Mouse (Mus musculus) forebrain, embryonic 12.5 days (tissue): Measurements from ENCODE around the gene Tead1. TPM values are rescaled to one million over a fixed set of nuclear protein-coding genes. Genes with fewer than 3 reads are reported as not detected.

Experiments used
- ATAC-seq: fragments of 200-750 bp; cut with Nextera tagmentation; 2 replicates; pipeline ENCODE4 v1.8.0; 2017; ENCODE audit warnings: moderate TSS enrichment; ENCODE audit not compliant: low FRiP score
- H3K27ac ChIP-seq: fragments of 300-500 bp; sonication (generic); 2 replicates; pipeline ENCODE4 v1.5.1; 2016; ENCODE audit warnings: mild to moderate bottlenecking
- H3K27me3 ChIP-seq: fragments of 300-500 bp; sonication (generic); 2 replicates; pipeline ENCODE4 v1.6.1; 2016; ENCODE audit warnings: mild to moderate bottlenecking
- H3K36me3 ChIP-seq: fragments of 300-500 bp; sonication (generic); replicated peaks from 2 replicates; pipeline ENCODE4 v1.6.1; 2016; ENCODE audit warnings: mild to moderate bottlenecking
- H3K4me1 ChIP-seq: fragments of 300-500 bp; sonication (generic); 2 replicates; pipeline ENCODE4 v1.6.1; 2016
- H3K4me2 ChIP-seq: fragments of 300-500 bp; sonication (generic); 2 replicates; pipeline ENCODE4 v1.6.1; 2016; ENCODE audit warnings: mild to moderate bottlenecking, moderate library complexity
- H3K4me3 ChIP-seq: fragments of 300-500 bp; sonication (generic); replicated peaks from 2 replicates; pipeline ENCODE4 v1.5.1; 2016; ENCODE audit warnings: mild to moderate bottlenecking
- H3K9ac ChIP-seq: fragments of 300-500 bp; sonication (generic); 2 replicates; pipeline ENCODE4 v1.6.1; 2016; ENCODE audit warnings: mild to moderate bottlenecking
- H3K9me3 ChIP-seq: fragments of 300-500 bp; sonication (generic); 2 replicates; pipeline ENCODE4 v1.6.1; 2016
- WGBS: fragments of 180-500 bp; shearing (Covaris S2); methylation state at CpG from one replicate; pipeline ENCODE4 v1.1.7; 2016; 5-methylcytosine and 5-hydroxymethylcytosine counted together
- polyA plus RNA-seq: library from polyadenylated mRNA; unstranded; fragments of >200 nt; fragmentation: Nextera tagmentation; extraction: Ambion mirVana; gene quantifications from 2 replicates; pipeline ENCODE4 v1.2.1, GENCODE M21; 2016

The Tead1 gene
- polyA plus RNA-seq, 1 experiment from 2014 or later = 28.3 TPM

- no peak for ATAC-seq
- Histone ChIP-seq H3K9ac (no peak overlapping the region), H3K4me1 (peaks cover 47% of the 10 kb centered on the region), H3K9me3 (no peaks in the 10 kb centered on the region), H3K4me3 (no peak overlapping the region), H3K36me3 (no peaks in the 10 kb centered on the region), H3K4me2 (no peak overlapping the region), H3K27ac (no peak overlapping the region), H3K27me3 (no peaks in the 10 kb centered on the region)
- WGBS = 86% methylated on average over 4 of the region's 4 CpGs
Observed at GRCm38 (mm10) chr7:112764921-112765320, 85.8 kb downstream of the Tead1 start.

- Histone ChIP-seq H3K4me3 (no peak overlapping the region), H3K36me3 (no peaks in the 10 kb centered on the region), H3K9ac (no peak overlapping the region), H3K9me3 (no peaks in the 10 kb centered on the region), H3K27ac (no peak overlapping the region), H3K27me3 (no peaks in the 10 kb centered on the region), H3K4me1 (peaks cover 11% of the 10 kb centered on the region), H3K4me2 (no peak overlapping the region)
- WGBS = 85% methylated on average over 2 of the region's 2 CpGs
- ATAC-seq = no peak
Observed at GRCm38 (mm10) chr7:112769866-112770265, 90.7 kb downstream of the Tead1 start.

GRCm38 (mm10) chr7:112771461-112771860, 92.3 kb downstream of the Tead1 start:
- no peak overlapping the region for H3K4me3 ChIP-seq
- H3K4me1 ChIP-seq = peaks cover 27% of the 10 kb centered on the region
- no peak overlapping the region for H3K4me2 ChIP-seq
- 89% methylated on average over 6 of the region's 6 CpGs for WGBS
- no peaks in the 10 kb centered on the region for H3K27me3 ChIP-seq
- no peak overlapping the region for H3K9ac ChIP-seq
- H3K27ac ChIP-seq = no peak overlapping the region
- no peaks in the 10 kb centered on the region for H3K9me3 ChIP-seq
- ATAC-seq = no peak
- no peaks in the 10 kb centered on the region for H3K36me3 ChIP-seq

GRCm38 (mm10) chr7:112772777-112773176, 93.7 kb downstream of the Tead1 start:
- WGBS = 80% methylated on average over 6 of the region's 6 CpGs
- Histone ChIP-seq H3K36me3 (no peaks in the 10 kb centered on the region), H3K4me1 (peaks cover 36% of the 10 kb centered on the region), H3K9ac (no peak overlapping the region), H3K4me2 (no peak overlapping the region), H3K4me3 (no peak overlapping the region), H3K27ac (no peak overlapping the region), H3K27me3 (no peaks in the 10 kb centered on the region), H3K9me3 (no peaks in the 10 kb centered on the region)
- no peak for ATAC-seq

DNA sequence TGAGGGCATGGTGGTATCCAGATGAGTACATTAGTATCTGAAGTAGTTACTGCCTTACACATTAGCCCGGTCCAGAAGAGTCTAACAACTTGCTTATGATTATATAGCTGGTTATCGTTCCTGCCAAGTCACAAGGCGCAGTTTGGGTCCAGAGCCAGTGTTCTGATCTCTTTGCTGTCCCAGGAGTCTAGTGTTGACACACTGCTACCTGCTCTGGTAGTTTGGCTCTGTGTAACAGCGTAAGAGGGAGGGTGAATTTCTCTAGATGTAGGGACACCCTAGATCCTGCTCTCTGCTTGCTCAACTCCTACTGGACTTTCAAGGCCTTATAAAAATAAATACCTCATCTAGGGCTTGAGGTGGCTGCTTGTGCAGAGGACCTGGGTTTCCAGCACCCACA, 94.5 kb downstream of the Tead1 start:
- no peaks in the 10 kb centered on the region for H3K27me3 ChIP-seq
- peaks cover 39% of the 10 kb centered on the region for H3K4me1 ChIP-seq
- no peak overlapping the region for H3K4me2 ChIP-seq
- H3K9me3 ChIP-seq = no peaks in the 10 kb centered on the region
- H3K27ac ChIP-seq = no peak overlapping the region
- no peaks in the 10 kb centered on the region for H3K36me3 ChIP-seq
- ATAC-seq = no peak
- H3K4me3 ChIP-seq = no peak overlapping the region
- 97% methylated on average over 4 of the region's 4 CpGs for WGBS
- H3K9ac ChIP-seq = no peak overlapping the region

GRCm38 (mm10) chr7:112775816-112776215, 96.7 kb downstream of the Tead1 start:
- Histone ChIP-seq H3K27ac (0 out of 2 replicates have a peak overlapping the region, but pooled peaks have one; percentile 5), H3K4me3 (no peak overlapping the region), H3K9ac (peak overlapping the region; percentile 12; the same call in 1 of the 2 replicates), H3K4me2 (no peak overlapping the region), H3K27me3 (no peaks in the 10 kb centered on the region), H3K36me3 (no peaks in the 10 kb centered on the region), H3K4me1 (peaks cover 48% of the 10 kb centered on the region), H3K9me3 (no peaks in the 10 kb centered on the region)
- no peak for ATAC-seq
- WGBS = 76% methylated on average over 5 of the region's 5 CpGs

GRCm38 (mm10) chr7:112776670-112777069, 97.6 kb downstream of the Tead1 start:
- Histone ChIP-seq H3K36me3 (no peaks in the 10 kb centered on the region), H3K27ac (no peak overlapping the region), H3K4me3 (no peak overlapping the region), H3K9ac (no peak overlapping the region), H3K4me1 (peaks cover 43% of the 10 kb centered on the region), H3K4me2 (no peak overlapping the region), H3K27me3 (no peaks in the 10 kb centered on the region), H3K9me3 (no peaks in the 10 kb centered on the region)
- no peak for ATAC-seq
- 65% methylated on average over 5 of the region's 5 CpGs for WGBS

DNA sequence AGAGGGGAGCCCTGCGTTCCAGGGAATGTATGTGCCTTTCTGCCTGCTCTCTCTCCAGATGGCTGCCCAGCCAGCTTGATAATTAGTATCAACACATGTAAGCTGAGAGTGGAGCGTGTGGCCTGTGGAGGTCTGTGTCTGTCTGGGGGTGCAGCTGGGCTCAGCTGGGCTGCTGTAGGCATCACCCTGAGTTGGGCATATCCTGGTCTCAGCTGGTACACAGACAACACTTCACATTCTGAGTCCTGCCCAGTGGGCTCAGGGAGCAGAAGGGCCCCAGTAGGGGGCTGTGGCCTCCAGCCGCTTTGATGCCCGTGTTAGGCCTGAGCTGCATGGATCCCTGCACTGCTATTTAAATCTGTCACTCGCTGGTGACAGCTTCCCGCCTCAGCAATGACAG, 100.5 kb downstream of the Tead1 start:
- WGBS = 30% methylated on average over 6 of the region's 6 CpGs

DNA sequence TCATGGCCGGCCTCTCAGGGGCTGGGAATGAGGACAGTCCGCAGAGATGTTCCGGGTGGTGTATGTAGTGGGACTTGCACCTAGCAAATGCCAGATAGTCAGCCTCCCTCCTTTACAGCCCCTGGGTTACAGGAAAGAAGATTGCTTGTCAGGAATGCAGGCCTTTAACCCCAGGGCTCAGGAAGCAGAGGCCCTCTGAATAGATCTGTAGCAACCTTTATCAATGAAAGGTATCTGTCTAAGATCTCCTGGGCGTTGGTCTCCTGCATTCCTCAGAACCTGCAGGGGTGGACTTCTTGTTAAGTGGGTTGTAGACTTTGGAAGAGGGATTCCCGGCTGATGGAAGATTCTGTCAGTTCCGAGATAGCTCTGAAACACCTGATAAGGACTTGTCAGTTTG, 101.8 kb downstream of the Tead1 start:
- Histone ChIP-seq H3K36me3 (no peaks in the 10 kb centered on the region), H3K4me3 (no peak overlapping the region), H3K9ac (no peak overlapping the region), H3K4me2 (no peak overlapping the region), H3K4me1 (peaks cover 44% of the 10 kb centered on the region), H3K27me3 (no peaks in the 10 kb centered on the region), H3K9me3 (no peaks in the 10 kb centered on the region), H3K27ac (no peak overlapping the region)
- 89% methylated on average over 6 of the region's 6 CpGs for WGBS
- ATAC-seq = no peak

More for the DNA sequence above, 100.5 kb downstream of the Tead1 start:
- no peak overlapping the region for H3K9ac ChIP-seq
- peak; percentile 82 for ATAC-seq
- H3K9me3 ChIP-seq = no peaks in the 10 kb centered on the region
- H3K36me3 ChIP-seq = no peaks in the 10 kb centered on the region
- no peak overlapping the region for H3K4me2 ChIP-seq
- H3K27me3 ChIP-seq = no peaks in the 10 kb centered on the region
- no peak overlapping the region for H3K4me3 ChIP-seq
- peaks cover 47% of the 10 kb centered on the region for H3K4me1 ChIP-seq
- H3K27ac ChIP-seq = 0 out of 2 replicates have a peak overlapping the region, but pooled peaks have one; percentile 25

DNA sequence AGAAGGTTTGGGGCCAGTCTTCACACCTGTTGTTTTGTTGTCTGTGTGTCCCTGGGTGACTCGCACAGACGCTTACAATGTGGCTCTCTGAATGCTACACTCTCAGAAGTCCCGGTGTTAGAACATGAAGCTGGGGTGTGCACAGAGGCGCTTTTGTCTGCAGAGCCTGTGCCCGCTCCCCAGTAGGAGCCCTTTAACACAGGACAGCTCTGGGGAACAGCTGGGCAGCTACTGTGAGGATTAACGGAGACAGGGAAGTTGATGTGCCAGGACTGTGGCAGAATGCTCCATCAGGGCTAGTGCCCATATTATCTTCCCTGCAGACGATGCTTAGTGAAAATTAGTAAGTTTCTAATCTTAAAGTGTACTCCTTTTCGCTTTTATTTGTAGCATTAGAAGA, 102.9 kb downstream of the Tead1 start:
- Histone ChIP-seq H3K27ac (0 out of 2 replicates have a peak overlapping the region, but pooled peaks have one; percentile 25), H3K4me1 (peaks cover 44% of the 10 kb centered on the region)
- ATAC-seq = no peak

DNA sequence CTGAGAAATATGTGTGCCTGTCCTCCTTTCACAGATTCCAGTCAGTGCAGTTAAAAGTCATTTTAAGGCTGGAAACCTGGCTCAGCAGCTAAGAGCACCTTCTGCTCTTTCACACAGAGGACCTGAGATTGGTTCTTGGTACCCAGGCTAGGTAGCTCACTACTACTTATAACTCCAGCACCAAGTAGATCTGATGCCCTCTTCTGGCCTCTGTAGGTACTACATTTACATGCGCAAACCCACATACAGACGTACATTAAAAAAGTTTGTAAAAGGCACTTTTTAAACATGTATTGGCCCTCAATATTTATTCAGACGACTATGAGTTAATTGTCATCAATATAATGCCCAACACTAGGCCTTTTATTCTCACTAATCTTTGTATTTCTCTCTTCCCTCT, 105.2 kb downstream of the Tead1 start:
- H3K27ac ChIP-seq = no peak overlapping the region
- no peak for ATAC-seq
- no peak overlapping the region for H3K4me3 ChIP-seq
- H3K4me1 ChIP-seq = peaks cover 55% of the 10 kb centered on the region
- WGBS = 91% methylated on average over 3 of the region's 3 CpGs
- no peak overlapping the region for H3K9ac ChIP-seq
- H3K4me2 ChIP-seq = no peak overlapping the region
- no peaks in the 10 kb centered on the region for H3K9me3 ChIP-seq
- H3K27me3 ChIP-seq = no peaks in the 10 kb centered on the region
- no peaks in the 10 kb centered on the region for H3K36me3 ChIP-seq

More for the DNA sequence above, 102.9 kb downstream of the Tead1 start:
- Histone ChIP-seq H3K4me3 (no peak overlapping the region), H3K36me3 (no peaks in the 10 kb centered on the region), H3K9ac (no peak overlapping the region), H3K4me2 (no peak overlapping the region), H3K27me3 (no peaks in the 10 kb centered on the region), H3K9me3 (no peaks in the 10 kb centered on the region)
- 57% methylated on average over 8 of the region's 8 CpGs for WGBS

GRCm38 (mm10) chr7:112785271-112785670, 106.2 kb downstream of the Tead1 start:
- WGBS = 89% methylated on average over 7 of the region's 7 CpGs
- H3K4me2 ChIP-seq = no peak overlapping the region

DNA sequence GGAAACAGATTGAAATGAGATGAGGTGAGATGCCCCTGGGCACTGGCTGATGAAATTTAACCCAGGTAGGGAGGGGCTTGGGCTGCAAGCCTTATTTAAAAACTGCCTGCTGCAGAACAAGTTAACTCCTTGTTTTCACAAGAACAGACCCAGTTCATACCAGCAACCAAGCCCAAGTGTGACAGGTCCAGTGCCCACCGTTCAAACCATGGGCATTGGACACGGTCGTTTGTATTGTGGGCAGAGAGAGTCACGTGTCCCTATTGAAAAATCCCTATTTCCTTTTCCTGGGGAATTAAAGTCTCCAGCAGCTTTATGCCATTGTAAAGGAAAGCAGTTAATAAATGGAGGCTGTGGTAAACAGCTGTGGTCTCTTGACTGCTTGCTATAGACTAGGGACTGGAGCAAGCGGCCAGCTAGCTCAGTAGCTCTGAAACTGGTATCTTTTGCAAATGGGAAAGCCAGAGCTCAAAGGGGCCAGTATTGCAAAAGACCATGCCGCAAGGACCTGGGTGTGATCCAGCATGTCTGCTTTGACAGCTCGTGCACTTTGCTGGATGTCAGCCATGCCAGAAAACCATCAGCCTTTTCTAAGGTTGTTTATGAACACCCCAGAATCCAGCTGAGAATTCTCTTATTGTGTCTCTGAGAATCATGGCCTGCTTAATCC, 107.6 kb downstream of the Tead1 start:
- Histone ChIP-seq H3K4me1 (peaks cover 55% of the 10 kb centered on the region), H3K4me2 (peak overlapping the region; percentile 17; the same call in 1 of the 2 replicates), H3K27ac (peak overlapping the region; percentile 63), H3K36me3 (no peaks in the 10 kb centered on the region), H3K9me3 (no peaks in the 10 kb centered on the region), H3K27me3 (no peaks in the 10 kb centered on the region), H3K9ac (no peak overlapping the region), H3K4me3 (no peak overlapping the region)
- peak; percentile 31; the same call in 1 of the 2 replicates for ATAC-seq
- 14% methylated on average over 7 of the region's 7 CpGs for WGBS

More at GRCm38 (mm10) chr7:112785271-112785670, 106.2 kb downstream of the Tead1 start:
- Histone ChIP-seq H3K27me3 (no peaks in the 10 kb centered on the region), H3K9ac (no peak overlapping the region), H3K4me1 (peaks cover 51% of the 10 kb centered on the region), H3K9me3 (no peaks in the 10 kb centered on the region), H3K27ac (no peak overlapping the region), H3K4me3 (no peak overlapping the region), H3K36me3 (no peaks in the 10 kb centered on the region)
- ATAC-seq = no peak
